Mouse (Mus musculus): ENCODE measurements around the gene Fut8. TPM values are rescaled to one million over a fixed set of nuclear protein-coding genes. Genes with fewer than 3 reads are reported as not detected.

Gene Fut8
- polyA plus RNA-seq (2016; fragmentation: Nextera tagmentation; extraction: Ambion mirVana), result 25.8 and 31.9 TPM in 2 replicates

GRCm38 (mm10) chr12:77237950-77238530 lies at the start of gene Fut8:
Gene Fut8, plus strand, starts transcription at chr12:77238125.
- Histone ChIP-seq H3K9me3 (no peaks in the 10 kb centered on the region), H3K36me3 (no peaks in the 10 kb centered on the region)
- under 1% methylated on average over 46 of the region's 46 CpGs for WGBS

DNA sequence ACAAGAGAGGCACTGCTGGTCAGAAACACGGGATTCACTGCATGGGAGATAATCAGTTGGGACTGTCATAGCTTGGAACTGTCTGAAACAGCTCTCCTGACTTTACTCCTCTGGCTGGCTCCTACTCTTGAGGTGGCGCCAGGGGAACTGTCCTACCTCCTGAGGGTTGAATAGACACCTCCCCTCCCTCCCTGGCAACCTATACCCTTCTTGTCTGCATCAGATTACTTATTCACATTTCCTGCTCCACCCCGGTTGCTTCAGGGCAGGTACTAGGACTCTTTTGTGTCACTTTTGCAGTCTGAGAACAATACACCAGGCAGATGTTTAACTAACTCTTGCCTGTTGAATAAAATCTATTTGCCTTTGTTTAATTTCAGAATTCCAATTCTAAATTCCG lies 48.8 kb upstream of the Fut8 start:
- Histone ChIP-seq H3K4me1 (replicated peaks) (0 out of 2 replicates have a peak, but pooled peaks cover 4% of the 10 kb centered on the region), H3K27ac (no peak overlapping the region), H3K36me3 (no peaks in the 10 kb centered on the region), H3K27me3 (ENCODE audit: insufficient read depth, poor library complexity, severe bottlenecking) (no peaks in the 10 kb centered on the region), H3K4me3 (no peak overlapping the region), H3K9me3 (no peaks in the 10 kb centered on the region)
- DNase-seq (ENCODE audit: low spot score), result no peak
- WGBS, result 60% methylated on average over 4 of the region's 4 CpGs

More at GRCm38 (mm10) chr12:77237950-77238530, at the start of gene Fut8:
- Histone ChIP-seq H3K27ac (peak within 1 kb of the TSS; percentile 98), H3K4me3 (peak within 1 kb of the TSS; percentile 92), H3K4me1 (replicated peaks) (peaks cover 23% of the 10 kb centered on the region), H3K27me3 (ENCODE audit: insufficient read depth, poor library complexity, severe bottlenecking) (no peaks in the 10 kb centered on the region)
- peak; percentile 92 for DNase-seq (ENCODE audit: low spot score)

- no peak for DNase-seq (ENCODE audit: low spot score)
- WGBS, result 96% methylated on average over 3 of the region's 3 CpGs
- no peaks in the 10 kb centered on the region for H3K27me3 ChIP-seq (ENCODE audit: insufficient read depth, poor library complexity, severe bottlenecking)
- H3K9me3 ChIP-seq, result no peaks in the 10 kb centered on the region
- 0 out of 2 replicates have a peak, but pooled peaks cover 4% of the 10 kb centered on the region for H3K4me1 ChIP-seq (replicated peaks)
- H3K27ac ChIP-seq, result no peak overlapping the region
- H3K4me3 ChIP-seq, result no peak overlapping the region
- no peaks in the 10 kb centered on the region for H3K36me3 ChIP-seq
Observed at GRCm38 (mm10) chr12:77189933-77190446, 47.9 kb upstream of the Fut8 start.

GRCm38 (mm10) chr12:77191478-77192271 lies 46.2 kb upstream of the Fut8 start:
- DNase-seq (ENCODE audit: low spot score), result no peak
- Histone ChIP-seq H3K27me3 (ENCODE audit: insufficient read depth, poor library complexity, severe bottlenecking) (no peaks in the 10 kb centered on the region), H3K27ac (no peak overlapping the region), H3K36me3 (no peaks in the 10 kb centered on the region), H3K4me3 (no peak overlapping the region), H3K4me1 (replicated peaks) (0 out of 2 replicates have a peak, but pooled peaks cover 4% of the 10 kb centered on the region), H3K9me3 (no peaks in the 10 kb centered on the region)
- 90% methylated on average over 9 of the region's 9 CpGs for WGBS

- H3K27me3 ChIP-seq (ENCODE audit: insufficient read depth, poor library complexity, severe bottlenecking), result no peaks in the 10 kb centered on the region
- H3K27ac ChIP-seq, result no peak overlapping the region
- DNase-seq (ENCODE audit: low spot score), result no peak
- WGBS, result 89% methylated on average over 3 of the region's 3 CpGs
- no peaks in the 10 kb centered on the region for H3K36me3 ChIP-seq
- no peak overlapping the region for H3K4me3 ChIP-seq
- no peaks in the 10 kb centered on the region for H3K9me3 ChIP-seq
- 0 out of 2 replicates have a peak, but pooled peaks cover 4% of the 10 kb centered on the region for H3K4me1 ChIP-seq (replicated peaks)
Observed at GRCm38 (mm10) chr12:77192714-77193113, 45.2 kb upstream of the Fut8 start.

DNA sequence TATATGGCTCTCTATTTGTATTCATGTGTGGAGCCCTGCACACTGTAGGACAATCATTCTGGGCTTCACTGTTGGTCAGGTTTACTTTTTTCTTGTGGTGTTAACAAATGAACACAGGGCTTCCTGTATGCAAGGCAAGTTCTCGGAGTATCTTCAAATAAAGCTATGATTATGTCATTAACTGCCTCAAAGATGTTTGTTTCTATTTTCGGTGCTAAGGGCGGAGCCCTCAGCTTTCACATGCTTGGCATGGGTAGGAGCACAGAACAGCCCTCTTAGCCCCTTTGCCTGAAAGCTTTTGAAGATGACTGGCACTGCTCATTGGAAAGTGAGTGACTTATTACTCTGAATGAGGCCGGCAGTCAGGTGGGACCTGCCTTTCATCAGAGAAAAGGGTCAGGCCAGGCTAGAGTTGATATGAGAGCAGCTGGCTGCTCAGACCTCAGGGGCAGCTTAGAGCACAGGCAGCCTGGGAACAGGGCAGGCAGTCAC lies 44.7 kb upstream of the Fut8 start:
- DNase-seq (ENCODE audit: low spot score), result no peak
- Histone ChIP-seq H3K36me3 (no peaks in the 10 kb centered on the region), H3K4me3 (no peak overlapping the region), H3K4me1 (replicated peaks) (0 out of 2 replicates have a peak, but pooled peaks cover 4% of the 10 kb centered on the region), H3K9me3 (no peaks in the 10 kb centered on the region), H3K27me3 (ENCODE audit: insufficient read depth, poor library complexity, severe bottlenecking) (no peaks in the 10 kb centered on the region), H3K27ac (no peak overlapping the region)
- 83% methylated on average over 4 of the region's 4 CpGs for WGBS

DNA sequence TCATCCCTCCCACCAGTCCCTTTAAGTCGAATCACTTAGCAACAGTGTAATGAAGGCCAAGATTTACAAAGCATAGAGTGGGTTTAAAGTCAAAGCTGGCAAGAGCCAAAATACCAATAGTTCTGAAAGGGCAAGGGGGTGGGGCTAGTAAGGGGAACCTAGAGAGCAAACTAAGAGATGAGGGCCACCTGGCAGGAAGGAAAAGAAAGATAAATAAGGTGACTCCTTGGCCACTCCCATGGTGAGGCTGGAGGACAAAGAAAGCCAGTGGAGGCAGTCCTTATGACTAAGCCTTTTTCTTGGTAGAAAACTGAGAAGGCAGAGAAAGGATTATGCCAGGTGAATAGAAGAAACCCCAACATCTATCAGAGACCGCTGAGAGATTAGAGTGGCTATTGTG lies 42.9 kb upstream of the Fut8 start:
- H3K27me3 ChIP-seq (ENCODE audit: insufficient read depth, poor library complexity, severe bottlenecking), result no peaks in the 10 kb centered on the region
- DNase-seq (ENCODE audit: low spot score), result no peak
- H3K9me3 ChIP-seq, result no peaks in the 10 kb centered on the region
- H3K4me1 ChIP-seq (replicated peaks), result 0 out of 2 replicates have a peak, but pooled peaks cover 4% of the 10 kb centered on the region
- WGBS, result 78% methylated on average over 2 of the region's 2 CpGs
- no peak overlapping the region for H3K4me3 ChIP-seq
- no peaks in the 10 kb centered on the region for H3K36me3 ChIP-seq
- no peak overlapping the region for H3K27ac ChIP-seq

DNA sequence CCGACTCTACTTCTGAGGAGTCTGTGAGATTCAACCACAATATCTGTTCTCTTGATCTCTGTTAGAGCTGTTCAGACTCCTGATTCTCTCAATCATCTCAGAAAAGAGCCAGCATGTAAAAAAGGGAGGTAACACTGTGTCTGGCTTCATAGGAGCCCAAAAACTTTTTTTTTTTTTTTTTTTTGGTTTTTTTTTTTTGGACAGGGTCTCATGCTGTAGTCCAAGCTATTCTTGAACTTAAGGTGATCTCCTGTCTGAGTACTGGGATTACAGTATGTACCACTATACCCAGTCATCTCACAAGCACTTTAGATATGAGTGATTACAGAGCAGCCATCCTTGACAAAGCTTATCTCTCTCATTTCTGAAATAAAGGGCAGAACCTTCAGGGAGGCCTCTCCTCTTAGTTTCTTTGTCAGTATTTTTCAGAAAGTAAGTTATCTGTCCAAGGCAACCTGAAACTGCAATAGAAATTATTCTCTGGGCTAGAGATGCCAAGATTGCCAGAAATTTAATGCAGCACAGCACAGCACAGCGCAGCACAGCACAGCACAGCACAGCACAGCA lies 41.3 kb upstream of the Fut8 start:
- Histone ChIP-seq H3K27me3 (ENCODE audit: insufficient read depth, poor library complexity, severe bottlenecking) (no peaks in the 10 kb centered on the region), H3K4me3 (no peak overlapping the region), H3K27ac (no peak overlapping the region), H3K36me3 (no peaks in the 10 kb centered on the region), H3K9me3 (no peaks in the 10 kb centered on the region), H3K4me1 (replicated peaks) (no peaks in the 10 kb centered on the region)
- WGBS, result 96% methylated on average over 2 of the region's 2 CpGs
- DNase-seq (ENCODE audit: low spot score), result no peak

- H3K36me3 ChIP-seq, result no peaks in the 10 kb centered on the region
- no peak overlapping the region for H3K27ac ChIP-seq
- H3K27me3 ChIP-seq (ENCODE audit: insufficient read depth, poor library complexity, severe bottlenecking), result no peaks in the 10 kb centered on the region
- H3K4me1 ChIP-seq (replicated peaks), result no peaks in the 10 kb centered on the region
- no peak for DNase-seq (ENCODE audit: low spot score)
- WGBS, result 76% methylated on average over 7 of the region's 7 CpGs
- no peaks in the 10 kb centered on the region for H3K9me3 ChIP-seq
- H3K4me3 ChIP-seq, result no peak overlapping the region
Observed at GRCm38 (mm10) chr12:77197121-77197599, 40.8 kb upstream of the Fut8 start.

DNA sequence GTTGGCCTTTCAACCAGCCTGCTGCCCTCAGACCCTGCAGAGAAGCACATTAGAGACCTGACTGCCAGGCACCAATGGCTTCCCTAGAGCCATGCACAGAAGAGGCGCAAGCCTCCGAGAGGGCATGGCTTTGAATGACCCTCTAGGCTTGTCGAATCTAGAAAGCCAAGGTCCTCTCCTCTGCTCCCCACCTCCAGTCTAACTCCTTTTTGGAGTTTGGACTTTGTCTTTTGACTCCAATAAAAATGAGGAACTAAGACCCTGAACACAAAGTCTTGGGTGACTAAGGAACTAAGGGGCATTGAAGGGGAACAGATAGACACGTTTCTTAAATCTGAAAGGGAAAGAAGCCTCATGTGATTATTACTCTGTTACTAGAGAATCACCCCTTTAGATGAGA lies 39.7 kb upstream of the Fut8 start:
- Histone ChIP-seq H3K27me3 (ENCODE audit: insufficient read depth, poor library complexity, severe bottlenecking) (no peaks in the 10 kb centered on the region), H3K36me3 (no peaks in the 10 kb centered on the region), H3K9me3 (no peaks in the 10 kb centered on the region), H3K4me1 (replicated peaks) (no peaks in the 10 kb centered on the region), H3K4me3 (no peak overlapping the region), H3K27ac (no peak overlapping the region)
- WGBS, result 88% methylated on average over 4 of the region's 4 CpGs
- no peak for DNase-seq (ENCODE audit: low spot score)

GRCm38 (mm10) chr12:77201461-77202143 lies 36.3 kb upstream of the Fut8 start:
- no peaks in the 10 kb centered on the region for H3K36me3 ChIP-seq
- 73% methylated on average over 10 of the region's 10 CpGs for WGBS

DNA sequence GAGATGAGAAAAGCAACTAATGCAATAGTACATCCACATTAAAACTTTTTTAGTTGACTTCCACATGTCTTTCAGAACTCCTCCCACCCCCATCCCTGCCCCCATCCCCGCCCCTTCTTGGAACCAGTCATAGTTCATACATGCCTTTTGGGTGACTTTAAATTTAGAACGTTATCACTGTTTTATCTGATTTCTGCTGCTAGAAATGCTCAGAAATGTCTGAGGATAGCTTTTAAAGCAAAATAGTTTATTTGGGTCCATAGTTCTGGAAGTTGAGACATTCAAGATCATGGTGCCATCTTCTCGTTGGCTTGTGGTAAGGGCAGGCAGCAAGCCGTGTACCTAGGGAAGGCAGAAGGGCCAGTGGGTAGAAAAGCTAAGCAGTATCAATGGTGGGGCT lies 34.8 kb upstream of the Fut8 start:
- Histone ChIP-seq H3K4me1 (replicated peaks) (no peaks in the 10 kb centered on the region), H3K9me3 (no peaks in the 10 kb centered on the region), H3K4me3 (no peak overlapping the region), H3K27me3 (ENCODE audit: insufficient read depth, poor library complexity, severe bottlenecking) (no peaks in the 10 kb centered on the region), H3K36me3 (no peaks in the 10 kb centered on the region), H3K27ac (no peak overlapping the region)
- DNase-seq (ENCODE audit: low spot score), result no peak
- WGBS, result 93% methylated on average over 4 of the region's 4 CpGs

More at GRCm38 (mm10) chr12:77201461-77202143, 36.3 kb upstream of the Fut8 start:
- Histone ChIP-seq H3K4me1 (replicated peaks) (no peaks in the 10 kb centered on the region), H3K27ac (no peak overlapping the region), H3K9me3 (no peaks in the 10 kb centered on the region), H3K4me3 (no peak overlapping the region), H3K27me3 (ENCODE audit: insufficient read depth, poor library complexity, severe bottlenecking) (no peaks in the 10 kb centered on the region)
- DNase-seq (ENCODE audit: low spot score), result no peak
